Mouse (Mus musculus): Measurements from ENCODE around the gene Slc1a6. TPM values are rescaled to one million over a fixed set of nuclear protein-coding genes. Genes with fewer than 3 reads are reported as not detected.
"Not testable (repeated sequence)": the region's sequence is repeated elsewhere in the genome, so short reads cannot be mapped to it uniquely, and the experiment has no call there.

Slc1a6 gene
- under 1 TPM in 3 of 4 experiments, not detected in 1; 0.13 to 0.77 (median 0.20) TPM for total RNA-seq (2022)

DNA sequence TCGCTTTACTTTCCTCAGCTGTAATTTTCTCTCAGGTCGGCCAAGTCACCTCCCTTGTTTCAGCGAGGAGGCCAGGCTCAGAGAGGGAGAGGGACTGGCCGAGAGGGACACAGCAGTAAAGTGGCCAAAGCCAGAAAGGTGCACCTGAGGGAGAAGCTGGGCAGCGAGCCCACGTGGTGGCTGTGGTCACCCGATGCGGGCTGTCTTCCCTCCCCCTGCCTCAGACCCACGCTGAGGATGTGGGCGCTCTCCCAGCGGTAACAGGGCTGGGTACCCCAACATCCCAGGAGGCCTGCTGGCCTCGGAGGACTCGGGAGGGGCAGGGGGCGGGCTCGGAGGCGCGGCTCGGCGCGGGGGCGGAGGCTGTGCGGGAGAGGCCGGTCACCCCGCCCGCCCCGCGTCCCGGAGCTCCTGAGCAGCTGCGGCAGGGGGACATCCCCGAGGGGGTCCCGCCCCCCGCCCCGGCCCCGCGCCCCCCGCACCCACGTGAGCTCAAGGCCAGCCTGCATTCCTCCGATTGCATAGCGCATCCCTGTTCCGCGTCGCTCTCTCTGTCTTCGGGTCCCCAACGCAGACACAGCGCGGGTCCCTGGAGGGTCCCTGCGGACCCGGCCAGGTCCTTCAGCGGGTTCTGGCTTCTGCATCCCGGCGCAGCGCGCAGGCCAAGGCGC is at the start of gene Slc1a6:
Gene Slc1a6, plus strand, starts transcription at position 516 of the 671 bp plus-strand sequence.
- DNase-seq = no peak

DNA sequence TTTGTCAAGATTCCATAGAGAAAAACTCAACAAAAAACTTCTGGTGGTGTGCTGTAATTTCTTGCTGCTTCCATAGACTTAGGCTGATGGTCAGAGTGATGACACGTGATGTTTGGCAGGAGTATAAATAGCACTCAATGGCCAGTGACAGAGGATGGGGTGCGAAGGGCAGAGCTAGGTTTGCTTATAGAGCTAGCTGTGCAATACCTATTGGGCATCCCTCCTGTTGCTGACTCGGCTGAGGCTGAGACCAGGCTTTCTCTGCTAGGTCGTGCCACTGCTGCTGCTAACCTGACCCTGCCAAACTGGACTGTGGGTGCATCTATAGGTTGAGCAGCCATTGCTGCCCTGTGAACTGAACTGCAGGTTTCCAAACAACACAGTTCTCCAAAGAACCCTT is 40.5 kb upstream of the Slc1a6 start:
- no peak for DNase-seq

DNA sequence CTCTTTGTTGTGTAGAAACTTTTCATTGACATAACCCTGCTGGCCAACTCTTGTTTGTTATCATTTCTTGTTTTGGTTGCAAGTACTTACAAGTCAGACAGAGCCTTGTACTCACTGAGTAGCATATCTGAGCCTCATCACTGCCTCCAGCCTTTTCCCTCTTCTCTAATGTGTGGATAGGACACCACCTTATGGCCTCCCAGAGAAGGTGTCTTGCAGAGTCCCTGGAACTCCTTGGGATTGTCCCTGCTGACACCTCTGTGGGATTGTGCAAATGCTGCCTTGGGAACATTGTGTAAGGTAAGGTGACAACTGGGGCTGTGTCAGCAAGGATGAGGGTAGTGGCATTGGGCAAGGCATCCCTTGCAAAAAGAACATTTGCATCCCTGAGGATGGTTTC is 36.6 kb upstream of the Slc1a6 start:
- DNase-seq = no peak

- DNase-seq = no peak
These were observed 34.7 kb upstream of the Slc1a6 start for GRCm38 (mm10) chr10:78745453-78746232.

DNA sequence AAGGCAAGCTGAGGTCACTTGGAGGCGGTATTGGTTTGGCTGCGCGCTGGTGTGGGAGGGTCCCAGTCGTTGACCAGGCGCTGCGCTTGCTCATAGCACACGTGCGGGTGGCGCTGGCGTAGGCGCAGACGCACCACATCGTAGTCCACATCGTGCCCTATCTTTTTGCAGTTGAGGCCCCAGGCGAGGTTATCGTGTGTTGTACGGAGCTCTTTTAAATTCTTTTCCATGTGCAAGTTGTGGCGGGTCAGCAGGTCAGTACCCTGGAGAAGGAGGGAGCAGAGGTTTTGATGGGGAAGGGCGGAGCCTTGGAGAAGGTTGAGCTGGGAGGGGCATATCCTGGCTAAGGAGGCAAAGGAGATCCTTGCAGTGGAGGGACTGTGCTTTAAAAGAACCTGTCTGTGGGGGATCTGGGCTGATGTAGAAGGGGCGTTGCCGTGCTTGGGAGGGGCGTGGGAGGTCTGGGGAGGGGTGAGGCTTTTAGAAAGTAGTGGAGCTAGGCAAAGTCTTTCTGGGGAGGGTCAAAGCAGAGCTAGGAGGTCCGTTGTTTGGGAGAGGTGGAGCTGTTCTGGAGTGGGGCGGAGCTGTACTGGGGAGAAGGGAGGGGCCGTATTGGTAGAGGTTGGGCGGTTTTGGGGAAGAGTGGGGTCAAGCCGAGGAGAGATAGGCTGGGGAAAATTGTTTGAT is 33.1 kb upstream of the Slc1a6 start:
- no peak for DNase-seq

DNA sequence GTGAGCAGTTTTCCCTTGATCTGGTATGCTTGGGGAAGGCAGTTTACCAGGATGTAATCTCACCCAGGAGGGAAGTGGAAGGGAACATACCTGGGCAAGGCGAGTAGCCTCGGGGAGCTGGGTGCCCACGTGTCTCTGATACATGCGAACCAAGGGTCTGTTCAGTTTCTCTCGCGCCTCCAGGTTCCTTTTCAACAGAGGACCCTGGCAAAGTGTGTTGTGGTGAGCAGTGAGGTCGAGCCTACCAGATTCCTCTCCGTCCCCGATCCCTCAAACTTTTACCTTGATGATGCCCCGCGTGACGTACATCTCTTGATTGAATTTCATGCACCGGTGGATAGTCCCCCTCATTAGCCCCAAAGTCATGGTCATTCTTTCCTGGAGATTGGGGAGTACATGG is 32.1 kb upstream of the Slc1a6 start:
- DNase-seq = no peak

DNA sequence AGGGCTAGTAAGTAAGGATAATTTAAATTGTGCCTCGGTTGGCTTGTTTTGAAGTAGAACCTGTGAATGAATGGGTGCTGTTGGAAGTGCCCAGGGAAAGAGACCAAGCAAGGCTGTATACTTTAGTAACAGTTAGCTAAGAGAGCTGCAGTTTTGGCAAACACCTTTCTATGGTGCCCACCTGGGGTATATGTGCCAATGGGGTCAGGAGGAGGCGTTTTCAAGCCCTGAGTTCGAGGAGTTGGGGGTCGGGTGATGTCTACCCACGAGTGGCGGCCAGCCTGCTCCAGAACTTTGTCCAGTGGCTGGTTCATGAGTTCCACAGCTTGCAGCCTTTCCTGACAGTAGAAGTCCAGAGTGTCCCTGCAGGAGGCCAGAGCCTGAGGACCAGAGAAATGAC is 31.4 kb upstream of the Slc1a6 start:
- no peak for DNase-seq

DNA sequence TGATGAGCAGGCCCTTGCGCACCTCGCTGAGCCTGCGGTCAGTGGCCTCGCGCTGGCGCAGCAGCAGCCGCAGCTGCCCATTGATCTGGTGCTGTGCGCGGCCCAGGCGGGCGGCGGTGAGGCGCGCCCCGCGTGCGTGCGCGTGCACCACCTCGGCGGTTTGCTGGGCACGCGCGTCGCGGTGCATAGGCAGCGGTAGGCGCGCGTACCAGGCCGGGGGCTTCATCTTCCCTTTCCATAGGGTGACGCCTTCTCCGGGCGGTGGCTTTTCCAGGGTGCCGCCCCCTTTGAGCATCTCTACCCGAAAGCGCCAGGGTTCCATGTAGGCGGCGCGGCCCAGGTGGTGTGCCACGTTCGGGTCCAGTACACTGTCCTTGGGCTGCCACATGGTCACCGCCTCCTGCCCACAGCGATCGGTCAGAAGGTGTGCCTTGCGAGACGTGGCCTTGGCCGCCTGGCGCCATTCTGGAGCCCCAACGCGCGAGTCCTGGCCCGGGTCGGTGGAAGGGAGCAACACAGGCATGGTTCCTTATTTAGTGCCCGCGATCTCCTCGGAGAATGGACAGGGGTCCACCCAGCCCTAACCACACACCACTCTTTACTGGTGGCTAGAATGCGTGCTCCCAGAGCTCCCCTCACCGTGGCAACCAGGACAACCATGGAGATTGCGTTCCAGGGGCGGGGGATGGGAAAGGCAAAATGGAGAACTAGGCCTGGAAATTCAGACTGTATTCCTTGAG is 27.7 kb upstream of the Slc1a6 start, which contains the start of gene Ccdc105:
Gene Ccdc105, minus strand, starts transcription at position 614 of the 740 bp plus-strand sequence.
- DNase-seq = peak; percentile 26

DNA sequence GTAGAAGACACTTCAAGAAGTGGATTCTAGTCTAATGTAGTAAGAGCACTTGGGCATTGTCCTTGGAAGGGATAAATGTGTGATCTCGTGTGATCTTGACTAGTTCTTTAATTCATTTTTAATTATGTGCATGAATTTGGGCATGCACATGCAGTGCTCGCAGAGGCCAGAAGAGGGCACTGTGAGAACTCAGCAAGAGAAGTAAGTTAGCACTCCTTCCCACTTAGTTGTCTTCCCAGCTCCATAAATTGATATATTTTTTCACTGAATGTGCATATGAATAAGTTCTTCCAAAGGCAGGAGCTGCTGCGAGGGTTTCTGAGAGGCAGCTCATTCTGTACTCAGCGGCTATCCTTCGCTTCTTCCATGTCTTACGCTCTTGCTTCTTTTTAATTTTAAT is 24.3 kb upstream of the Slc1a6 start:
- no peak for DNase-seq

DNA sequence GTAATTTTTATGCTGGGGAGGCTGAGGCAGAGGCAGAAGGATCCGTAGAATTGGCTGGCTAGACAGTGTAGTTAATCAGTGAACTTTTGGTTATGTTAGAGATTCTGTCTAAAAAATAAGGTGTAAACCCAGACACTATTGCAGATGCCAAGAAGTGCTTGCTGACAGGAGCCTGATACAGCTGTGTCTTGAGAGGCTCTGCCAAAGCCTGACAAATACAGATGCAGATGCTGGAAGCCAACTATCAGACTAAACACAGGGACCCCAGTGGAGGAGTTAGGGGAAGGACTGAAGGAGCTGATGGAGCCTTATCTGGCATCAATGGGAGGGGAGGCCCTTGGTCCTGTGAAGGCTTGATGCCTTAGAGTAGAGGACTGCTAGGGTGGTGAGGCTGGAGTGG is 14.7 kb upstream of the Slc1a6 start:
- DNase-seq = no peak

DNA sequence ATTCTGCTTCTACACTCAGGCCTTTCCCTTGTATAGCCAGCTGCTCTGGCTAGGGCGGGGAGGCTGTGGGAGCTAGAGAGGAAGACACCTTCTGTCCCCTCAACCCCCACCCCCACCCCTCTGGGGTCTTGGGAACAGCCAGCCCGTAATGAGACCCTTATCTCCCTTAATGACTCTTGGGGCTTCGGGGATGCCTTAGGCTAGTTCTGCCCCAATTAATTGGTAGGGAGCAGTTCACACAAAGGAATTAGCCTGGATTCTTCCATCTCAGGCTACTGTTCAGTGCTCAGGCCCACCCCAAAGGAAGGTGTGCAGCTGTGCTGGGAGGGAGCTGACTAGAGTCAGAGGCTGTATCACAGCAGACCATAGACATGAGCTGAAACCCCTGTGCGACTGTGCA is 4.5 kb upstream of the Slc1a6 start:
- DNase-seq = no peak

DNA sequence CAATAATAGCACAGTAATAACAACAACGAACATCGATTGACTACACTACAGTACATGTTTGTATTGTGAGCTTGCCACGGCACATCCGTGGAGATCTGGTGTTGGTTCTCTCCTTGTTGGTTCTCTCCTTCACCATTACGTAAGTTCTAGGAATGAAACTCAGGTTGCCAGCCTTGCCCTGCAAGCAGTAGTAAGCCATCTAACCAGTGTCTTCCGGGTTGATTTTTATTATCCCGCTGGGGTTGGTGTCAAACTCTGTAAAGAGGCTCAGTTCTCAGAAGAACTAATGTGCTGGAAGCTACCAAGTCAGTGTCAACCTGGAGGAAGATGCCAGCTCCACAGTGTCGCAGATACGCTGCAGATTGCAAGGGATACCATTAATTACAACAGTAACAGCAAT is 769 bp upstream of the Slc1a6 start:
- no peak for DNase-seq

- peak; percentile 73 for DNase-seq
These were observed 7.3 kb downstream of the Slc1a6 start for GRCm38 (mm10) chr10:78787566-78788087.

DNA sequence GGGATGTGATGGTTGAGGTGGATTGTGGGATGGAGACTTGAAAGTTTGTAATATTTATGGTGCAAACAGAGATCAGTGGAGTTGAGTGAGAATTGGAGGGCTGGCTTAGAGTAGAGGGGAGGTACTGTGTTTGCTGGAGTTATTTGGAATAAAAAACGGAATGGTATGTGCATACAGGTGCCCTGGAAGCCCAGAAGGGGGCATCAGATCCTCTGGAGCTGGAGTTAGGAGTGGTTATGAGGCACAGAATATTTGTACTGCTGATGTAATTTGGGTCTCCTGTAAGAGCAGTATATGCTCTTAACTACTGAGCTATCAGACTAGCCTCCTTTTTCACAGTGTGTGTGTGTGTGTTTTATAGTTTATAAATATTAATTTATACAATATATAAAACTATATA is 10.3 kb downstream of the Slc1a6 start:
- no peak for DNase-seq

DNA sequence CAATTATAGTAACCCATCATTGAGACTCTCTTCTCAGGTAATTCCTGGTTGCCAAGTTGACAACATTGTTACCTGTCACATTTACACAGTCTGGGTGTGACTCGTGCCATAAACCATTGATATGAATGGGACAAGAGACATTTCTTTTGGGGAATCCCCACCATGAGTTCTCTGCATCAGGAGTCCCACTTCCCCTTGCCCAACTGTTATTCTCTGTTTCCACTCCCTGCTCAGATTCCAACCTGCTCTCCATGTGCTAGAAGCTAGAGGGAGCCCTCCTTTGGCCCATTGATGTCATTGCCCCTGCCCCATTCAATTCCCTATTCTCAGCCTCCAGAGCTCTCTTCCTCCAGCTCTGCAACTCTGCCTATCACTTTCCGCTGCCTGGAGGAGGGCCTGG is 21.2 kb downstream of the Slc1a6 start:
- no peak for DNase-seq

DNA sequence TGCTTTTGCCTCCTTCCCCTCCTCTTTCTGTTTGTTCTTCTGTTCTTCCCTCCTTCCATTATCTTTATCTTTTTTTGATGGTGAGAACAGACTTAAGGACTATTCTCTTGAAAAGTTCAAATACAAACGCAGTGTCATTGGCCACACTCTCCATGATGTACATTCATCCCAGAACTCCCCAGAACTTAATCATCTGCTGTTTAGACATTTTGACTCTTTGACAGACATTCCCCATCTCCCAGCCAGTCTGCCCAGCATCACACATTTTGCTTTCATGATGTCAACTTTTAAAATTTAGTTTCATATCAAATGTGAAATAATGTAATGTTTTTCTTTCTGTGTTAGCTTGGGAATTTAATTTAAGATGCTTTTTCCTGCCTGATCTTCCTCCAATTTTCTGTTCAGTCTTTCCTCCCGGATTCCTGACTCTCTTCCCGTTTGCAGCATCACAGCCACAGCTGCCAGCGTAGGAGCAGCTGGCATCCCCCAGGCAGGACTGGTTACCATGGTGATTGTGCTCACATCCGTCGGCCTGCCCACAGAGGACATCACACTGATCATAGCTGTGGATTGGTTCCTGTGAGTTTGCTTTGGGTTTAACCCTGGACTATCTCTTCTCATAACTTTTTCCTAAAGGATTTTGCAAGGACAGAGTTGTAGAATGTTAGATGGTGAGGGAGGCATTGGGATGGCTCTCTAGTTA is 32.2 kb downstream of the Slc1a6 start:
- no peak for DNase-seq

- DNase-seq = not testable (repeated sequence)
These were observed 60.2 kb downstream of the Slc1a6 start for GRCm38 (mm10) chr10:78840456-78840855.

DNA sequence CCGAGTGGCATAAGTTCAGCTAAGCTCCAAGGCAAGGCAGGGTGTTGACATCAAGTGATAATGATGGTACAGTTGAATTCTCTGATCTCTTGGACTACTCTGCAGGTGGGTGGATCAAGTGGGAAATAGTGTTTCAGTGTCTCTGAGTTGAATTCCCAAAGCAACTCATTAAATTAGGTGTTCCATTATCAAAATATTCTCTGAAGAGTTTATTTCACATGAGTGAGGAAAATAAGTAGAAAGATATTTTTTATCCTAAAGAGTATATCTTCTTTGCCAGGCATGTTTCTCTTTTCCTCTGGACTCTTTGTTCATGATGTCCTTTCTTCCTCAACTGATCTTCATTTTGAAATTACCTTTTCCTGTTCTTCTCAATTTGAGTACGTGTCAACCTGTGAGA is 71.8 kb downstream of the Slc1a6 start, which contains the start of gene Olfr1356:
Gene Olfr1356, minus strand, starts transcription at position 101 of the 400 bp plus-strand sequence.
- no peak for DNase-seq

Data from adrenal gland, adult 8-10 months (tissue).